Mouse (Mus musculus) erythroblast, embryonic 14.5 days (primary cell): ENCODE results near the gene Napepld. TPM values are rescaled to one million over a fixed set of nuclear protein-coding genes. Genes with fewer than 3 reads are reported as not detected.
A peak's percentile ranks its signal among the peaks of the same experiment; 100 is the strongest.

ENCODE experiments used
- H3K27me3 ChIP-seq: 2 replicates; pipeline ENCODE4 v1.6.1; 2012; ENCODE audit warnings: inconsistent platforms; ENCODE audit not compliant: control insufficient read depth
- H3K36me3 ChIP-seq: 2 replicates; pipeline ENCODE4 v1.6.1; 2012; ENCODE audit warnings: mild to moderate bottlenecking, inconsistent platforms; ENCODE audit not compliant: control insufficient read depth
- H3K4me1 ChIP-seq: 2 replicates; pipeline ENCODE4 v1.6.1; 2012; ENCODE audit warnings: inconsistent platforms; ENCODE audit not compliant: control insufficient read depth
- H3K4me3 ChIP-seq: replicated peaks from 2 replicates; pipeline ENCODE3; 2012; ENCODE audit warnings: moderate library complexity, mild to moderate bottlenecking, inconsistent platforms
- H3K9me3 ChIP-seq: 2 replicates; pipeline ENCODE4 v1.6.1; 2012; ENCODE audit warnings: low read length, inconsistent platforms, mixed read lengths; ENCODE audit not compliant: control insufficient read depth
- GATA1 ChIP-seq: IDR thresholded peaks from 2 replicates; pipeline ENCODE4 v1.6.1; 2012; ENCODE audit warnings: low read length, inconsistent platforms, mixed read lengths
- TAL1 ChIP-seq: IDR thresholded peaks from 3 replicates; pipeline ENCODE4 v1.6.1; 2012; ENCODE audit warnings: low read length, inconsistent platforms, mixed read lengths
- polyA plus RNA-seq: library from polyadenylated mRNA; stranded (reverse); fragments of >175 nt; gene quantifications from 2 replicates; pipeline ENCODE4 v1.2.3, GENCODE M21; 2012

The Napepld gene
- polyA plus RNA-seq, 1 experiment, result 0.06 TPM

- TF ChIP-seq GATA1 (no peak), TAL1 (no peak)
- H3K36me3 ChIP-seq, result peaks cover 33% of the 10 kb centered on the region
These were observed 40.3 kb downstream of the Napepld start for GRCm38 (mm10) chr5:21660850-21661249.

GRCm38 (mm10) chr5:21658623-21659395 lies 42.4 kb downstream of the Napepld start:
- Histone ChIP-seq H3K4me3 (no peak overlapping the region), H3K27me3 (no peaks in the 10 kb centered on the region), H3K36me3 (peaks cover 34% of the 10 kb centered on the region), H3K9me3 (no peaks in the 10 kb centered on the region), H3K4me1 (no peaks in the 10 kb centered on the region)
- TF ChIP-seq TAL1, result no peak
- TF ChIP-seq GATA1, result no peak

More at GRCm38 (mm10) chr5:21660850-21661249, 40.3 kb downstream of the Napepld start:
- Histone ChIP-seq H3K27me3 (no peaks in the 10 kb centered on the region), H3K4me3 (no peak overlapping the region), H3K9me3 (no peaks in the 10 kb centered on the region), H3K4me1 (no peaks in the 10 kb centered on the region)

GRCm38 (mm10) chr5:21658038-21658437 lies 43.2 kb downstream of the Napepld start:
- Histone ChIP-seq H3K4me1 (no peaks in the 10 kb centered on the region), H3K36me3 (peaks cover 34% of the 10 kb centered on the region), H3K27me3 (no peaks in the 10 kb centered on the region), H3K4me3 (no peak overlapping the region), H3K9me3 (no peaks in the 10 kb centered on the region)
- TF ChIP-seq TAL1 (no peak), GATA1 (no peak)

- H3K36me3 ChIP-seq, result peaks cover 39% of the 10 kb centered on the region
- no peak for TF ChIP-seq TAL1
- no peak for TF ChIP-seq GATA1
These were observed 44.3 kb downstream of the Napepld start for GRCm38 (mm10) chr5:21656912-21657311.

GRCm38 (mm10) chr5:21651885-21652612 lies 49.1 kb downstream of the Napepld start:
- Histone ChIP-seq H3K36me3 (peaks cover 48% of the 10 kb centered on the region), H3K9me3 (no peaks in the 10 kb centered on the region), H3K4me3 (no peak overlapping the region), H3K27me3 (no peaks in the 10 kb centered on the region), H3K4me1 (no peaks in the 10 kb centered on the region)
- no peak for TF ChIP-seq TAL1
- no peak for TF ChIP-seq GATA1

More at GRCm38 (mm10) chr5:21656912-21657311, 44.3 kb downstream of the Napepld start:
- no peaks in the 10 kb centered on the region for H3K27me3 ChIP-seq
- H3K4me3 ChIP-seq, result no peak overlapping the region
- no peaks in the 10 kb centered on the region for H3K9me3 ChIP-seq
- H3K4me1 ChIP-seq, result no peaks in the 10 kb centered on the region

DNA sequence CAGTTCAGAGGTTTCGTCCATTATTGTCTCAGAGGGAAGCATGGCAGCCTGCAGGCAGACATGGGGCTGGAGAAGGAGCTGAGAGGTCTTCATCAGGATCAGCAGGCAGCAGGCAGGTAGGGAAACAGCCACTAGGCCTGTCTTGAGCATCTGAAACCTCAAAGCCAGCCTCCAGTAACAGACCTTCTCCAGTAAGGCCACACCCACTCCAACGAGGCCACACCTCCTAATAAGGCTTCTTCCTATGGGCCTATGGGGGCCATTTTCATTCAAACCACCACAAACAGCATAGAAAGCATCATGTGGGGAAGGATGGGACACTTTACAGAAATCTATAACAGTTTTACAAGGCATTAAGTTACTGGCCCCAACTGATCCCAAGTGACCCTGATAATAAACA lies 50.5 kb downstream of the Napepld start:
- TF ChIP-seq GATA1, result no peak
- no peak for TF ChIP-seq TAL1
- H3K4me1 ChIP-seq, result peaks cover 13% of the 10 kb centered on the region
- peaks cover 43% of the 10 kb centered on the region for H3K36me3 ChIP-seq
- H3K9me3 ChIP-seq, result no peaks in the 10 kb centered on the region
- no peak overlapping the region for H3K4me3 ChIP-seq
- H3K27me3 ChIP-seq, result no peaks in the 10 kb centered on the region

- peak overlapping the region; percentile 80 for H3K4me3 ChIP-seq
- H3K27me3 ChIP-seq, result peaks cover 30% of the 10 kb centered on the region
- H3K4me1 ChIP-seq, result peaks cover 19% of the 10 kb centered on the region
- H3K9me3 ChIP-seq, result no peaks in the 10 kb centered on the region
- H3K36me3 ChIP-seq, result peaks cover 22% of the 10 kb centered on the region
- TF ChIP-seq GATA1 (no peak), TAL1 (no peak)
These were observed 55.1 kb downstream of the Napepld start for GRCm38 (mm10) chr5:21646133-21646491.

- Histone ChIP-seq H3K4me1 (peaks cover 19% of the 10 kb centered on the region), H3K27me3 (peaks cover 30% of the 10 kb centered on the region), H3K9me3 (no peaks in the 10 kb centered on the region), H3K36me3 (peaks cover 19% of the 10 kb centered on the region), H3K4me3 (peak within 1 kb of the TSS; percentile 80)
- no peak for TF ChIP-seq GATA1
- TF ChIP-seq TAL1, result no peak
These were observed 55.6 kb downstream of the Napepld start, which contains the start of the genes Fbxl13 and Armc10 for GRCm38 (mm10) chr5:21645439-21646132. Gene Fbxl13 (minus strand): TSS chr5:21645634. Gene Armc10 (plus strand): TSS chr5:21645813.

GRCm38 (mm10) chr5:21644891-21645438 lies 56.2 kb downstream of the Napepld start:
- Histone ChIP-seq H3K36me3 (peaks cover 14% of the 10 kb centered on the region), H3K4me1 (peaks cover 19% of the 10 kb centered on the region), H3K27me3 (peaks cover 30% of the 10 kb centered on the region), H3K4me3 (peak overlapping the region; percentile 80), H3K9me3 (no peaks in the 10 kb centered on the region)
- TF ChIP-seq GATA1 (no peak), TAL1 (no peak)
